Mouse (Mus musculus) ES-Bruce4 (cell line): Measurements from ENCODE around the gene Smad3.

ENCODE experiments used
- CTCF ChIP-seq: IDR thresholded peaks from one replicate; pipeline ENCODE4 v1.8.1; 2011; ENCODE audit warnings: low read depth, low read length
- POLR2A ChIP-seq: IDR thresholded peaks from one replicate; pipeline ENCODE4 v1.8.1; 2011; ENCODE audit warnings: low read length; ENCODE audit not compliant: insufficient read depth

- TF ChIP-seq CTCF (no peak), POLR2A (no peak)
Measured at GRCm38 (mm10) chr9:63703236-63703785, 54.5 kb downstream of the Smad3 start.
